Mouse (Mus musculus) lung, postnatal 0 days (tissue): ENCODE data around the gene Cep162.

Source experiments
- CTCF ChIP-seq: IDR thresholded peaks from 2 replicates; pipeline ENCODE4 v1.5.1; 2016; ENCODE audit warnings: antibody characterized with exemption, mild to moderate bottlenecking
- EP300 ChIP-seq: IDR thresholded peaks from 2 replicates; pipeline ENCODE4 v1.6.1; 2016; ENCODE audit warnings: antibody characterized with exemption, mild to moderate bottlenecking, control low read depth

DNA sequence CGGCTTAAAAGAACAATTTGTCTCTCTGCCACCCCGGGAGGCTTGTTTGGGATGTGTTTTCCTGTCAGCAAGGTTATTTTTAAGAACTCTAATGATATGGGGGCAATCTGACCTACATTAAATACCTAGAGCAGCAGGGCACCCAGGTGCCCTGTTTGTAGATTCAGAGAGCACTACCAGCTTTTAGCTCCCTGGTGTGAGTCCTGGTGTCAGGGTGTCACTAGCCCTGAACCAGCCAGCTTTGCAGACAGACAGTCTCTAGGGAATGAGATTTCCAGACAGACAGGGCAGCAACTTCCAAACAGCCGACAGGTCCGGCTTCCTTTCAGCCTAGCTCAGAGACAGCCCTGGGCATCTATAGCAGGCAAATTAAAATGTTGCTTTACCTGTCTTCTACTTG is 92.8 kb downstream of the Cep162 start:
- TF ChIP-seq CTCF (no peak), EP300 (no peak)
